Mouse (Mus musculus): ENCODE data around the gene Tmem56.

GRCm38 (mm10) chr3:121258521-121259478, 24.1 kb downstream of the Tmem56 start:
- TF ChIP-seq CTCF (IDR thresholded peaks at IDR 0.05; ENCODE audit: insufficient read depth, low read length) (no peak), POLR2A (IDR thresholded peaks at IDR 0.05; ENCODE audit: borderline replicate concordance, extremely low read depth, low read depth, low read length) (no peak)
